Mouse (Mus musculus) ES-E14 (cell line): ENCODE data around the gene Mmgt2.

Experiments used
- HCFC1 ChIP-seq: IDR thresholded peaks from 2 replicates; pipeline ENCODE4 v1.6.1; 2012; ENCODE audit warnings: low read length, inconsistent platforms, borderline replicate concordance; ENCODE audit not compliant: insufficient read depth
- ZC3H11A ChIP-seq: IDR thresholded peaks from 2 replicates; pipeline ENCODE4 v1.6.1; 2012; ENCODE audit warnings: low read depth, mild to moderate bottlenecking, inconsistent platforms, low read length, borderline replicate concordance

GRCm38 (mm10) chr11:62603312-62604056 is 45.0 kb upstream of the Mmgt2 start:
- no peak for TF ChIP-seq HCFC1
- TF ChIP-seq ZC3H11A, result no peak
